In the genomic region with DNA sequence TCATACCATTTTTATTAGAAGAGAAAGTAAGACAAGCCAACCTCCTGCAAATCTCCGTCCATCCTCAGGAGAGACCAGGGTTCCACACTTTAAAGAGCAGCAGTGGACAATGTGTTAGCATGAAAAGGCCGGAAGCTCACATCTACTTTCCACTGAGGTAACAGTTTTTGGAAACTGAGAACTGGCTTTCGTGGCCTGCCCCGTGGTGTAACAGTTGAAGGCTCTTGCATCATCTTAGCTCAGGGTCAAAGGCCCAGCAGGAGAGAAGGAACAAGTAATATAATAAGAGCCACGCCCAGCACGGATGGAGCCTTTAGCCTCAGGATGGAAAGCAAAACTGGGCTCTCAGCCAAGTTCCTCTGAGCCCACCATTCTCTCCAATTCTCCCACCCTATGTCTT, we compare ENCODE assay signal across 10 mouse cellular contexts. TPM values are rescaled to one million over a fixed set of nuclear protein-coding genes. Genes with fewer than 3 reads are reported as not detected.
A peak's percentile ranks its signal among the peaks of the same experiment; 100 is the strongest.
DNase-seq lines count a peak whose midpoint lies in the region; ATAC-seq lines count a peak whose summit lies in the region.
"Had no signal": no experiment of that assay in that cellular context is flagged by ENCODE, and none has a peak within 500 bp of the region (broad histone marks: within the 10 kb centered on the region; RNA-seq: fewer than 3 reads in every experiment).

No protein-coding gene starts in this region.

- no peaks in the 10 kb centered on the region for H3K36me3 ChIP-seq in kidney, embryonic 14.5 days (ENCODE audit: control insufficient read depth, insufficient read depth, low read length)
- H3K36me3 ChIP-seq in heart, embryonic 16.5 days (ENCODE audit: control insufficient read depth, insufficient read depth) = no peaks in the 10 kb centered on the region; the same call in 1 of the 2 replicates
- H3K36me3 ChIP-seq in midbrain, embryonic 13.5 days = no peaks in the 10 kb centered on the region
- H3K36me3 ChIP-seq: embryonic facial prominence, embryonic 12.5 days had no signal

- H3K9ac ChIP-seq in kidney, embryonic 14.5 days (ENCODE audit: low read depth, low read length) = no peak overlapping the region
- 0 out of 2 replicates have a peak overlapping the region, but pooled peaks have one; percentile 27 for H3K9ac ChIP-seq in heart, embryonic 16.5 days (ENCODE audit: low read length)
- H3K9ac ChIP-seq in midbrain, embryonic 13.5 days (replicated peaks) = no peak overlapping the region
- H3K9ac ChIP-seq: embryonic facial prominence, embryonic 12.5 days had no signal

- H3K27ac ChIP-seq in kidney, embryonic 14.5 days (ENCODE audit: low read depth, low read length) = no peak overlapping the region
- peak overlapping the region; percentile 94 for H3K27ac ChIP-seq in heart, embryonic 16.5 days (ENCODE audit: low read length)
- H3K27ac ChIP-seq in midbrain, embryonic 13.5 days = no peak overlapping the region
- H3K27ac ChIP-seq: embryonic facial prominence, embryonic 12.5 days had no signal

- peaks cover 10% of the 10 kb centered on the region for H3K4me1 ChIP-seq in kidney, embryonic 14.5 days (ENCODE audit: control insufficient read depth, insufficient read depth, low read length)
- peaks cover 60% of the 10 kb centered on the region for H3K4me1 ChIP-seq in heart, embryonic 16.5 days (ENCODE audit: control insufficient read depth, insufficient read depth, low read length)
- peaks cover 4% of the 10 kb centered on the region for H3K4me1 ChIP-seq in midbrain, embryonic 13.5 days (replicated peaks)

- no peaks in the 10 kb centered on the region for H3K9me3 ChIP-seq in kidney, embryonic 14.5 days (ENCODE audit: control insufficient read depth, low read length)
- no peaks in the 10 kb centered on the region for H3K9me3 ChIP-seq in heart, embryonic 16.5 days (replicated peaks; ENCODE audit: control insufficient read depth, low read length)
- H3K9me3 ChIP-seq in midbrain, embryonic 13.5 days = no peaks in the 10 kb centered on the region
- H3K9me3 ChIP-seq: embryonic facial prominence, embryonic 12.5 days had no signal

- no peak overlapping the region for H3K4me3 ChIP-seq in kidney, embryonic 14.5 days (ENCODE audit: low read length)
- H3K4me3 ChIP-seq in heart, embryonic 16.5 days (ENCODE audit: low read length) = no peak overlapping the region
- no peak overlapping the region for H3K4me3 ChIP-seq in midbrain, embryonic 13.5 days (replicated peaks)
- H3K4me3 ChIP-seq: embryonic facial prominence, embryonic 12.5 days had no signal

- DNase-seq in kidney, adult 8-10 months = no peak
- peak; percentile 59 for DNase-seq in MN1 (ENCODE audit: low spot score)
- DNase-seq in gastrocnemius, postnatal 10 days = no peak
- DNase-seq in cerebellum, postnatal 14 days = no peak
- DNase-seq: right cerebral cortex, postnatal 14 days had no signal

- ATAC-seq in kidney, embryonic 14.5 days (ENCODE audit: low FRiP score, low TSS enrichment) = peak; percentile 9; the same call in 1 of the 2 replicates
- no peak for ATAC-seq in heart, embryonic 16.5 days (replicated peaks; ENCODE audit: extremely low read depth, insufficient read depth, low FRiP score)
- peak; percentile 65 for ATAC-seq in megakaryocyte progenitor cell, adult 5-6 weeks (replicated peaks; ENCODE audit: poor library complexity)
- ATAC-seq in midbrain, embryonic 13.5 days = no peak

- H3K4me2 ChIP-seq in kidney, embryonic 14.5 days (replicated peaks; ENCODE audit: low read depth, low read length) = no peak overlapping the region
- H3K4me2 ChIP-seq in heart, embryonic 16.5 days (ENCODE audit: low read depth, low read length) = no peak overlapping the region
- H3K4me2 ChIP-seq in midbrain, embryonic 13.5 days (replicated peaks) = no peak overlapping the region
- H3K4me2 ChIP-seq: embryonic facial prominence, embryonic 12.5 days had no signal

- H3K27me3 ChIP-seq in kidney, embryonic 14.5 days (ENCODE audit: control insufficient read depth, insufficient read depth, low read length) = no peaks in the 10 kb centered on the region
- H3K27me3 ChIP-seq in heart, embryonic 16.5 days (ENCODE audit: control insufficient read depth, insufficient read depth, low read length) = no peaks in the 10 kb centered on the region
- H3K27me3 ChIP-seq in midbrain, embryonic 13.5 days = no peaks in the 10 kb centered on the region
- H3K27me3 ChIP-seq: embryonic facial prominence, embryonic 12.5 days had no signal

- WGBS in kidney, embryonic 14.5 days = 70% methylated on average over 6 of the region's 6 CpGs
- 51% methylated on average over 6 of the region's 6 CpGs for WGBS in heart, embryonic 16.5 days
- 73% methylated on average over 6 of the region's 6 CpGs for WGBS in midbrain, embryonic 13.5 days

RNA-seq across cellular contexts. Expression of gene Pfkp, which starts 12.1 kb away (rescaled TPM):
- polyA plus RNA-seq in kidney, embryonic 14.5 days (2014; fragmentation: Nextera tagmentation; extraction: Ambion mirVana) = 9.6 and 16.7 TPM in 2 replicates
- 201 and 224 TPM in 2 replicates for polyA plus RNA-seq in heart, embryonic 16.5 days (2015; fragmentation: Nextera tagmentation; extraction: Ambion mirVana)
- 45.2 and 49.0 TPM in 2 replicates for total RNA-seq in megakaryocyte progenitor cell, adult 5-6 weeks (2015)
- 98.1 and 99.4 TPM in 2 replicates for total RNA-seq in megakaryocyte progenitor cell, adult 5-6 weeks (2017)
- total RNA-seq in gastrocnemius, postnatal 10 days (2021) = 1 to 10 TPM; 8.1 to 9.9 TPM
- polyA plus RNA-seq in midbrain, embryonic 13.5 days (2015; fragmentation: Nextera tagmentation; extraction: Ambion mirVana) = 135 and 141 TPM in 2 replicates

Comparison
In these comparisons a context has a peak if more than half of its experiments do, and no peak if none do; other contexts are left out.
1. ATAC-seq: peak in kidney, embryonic 14.5 days (single experiment) and megakaryocyte progenitor cell, adult 5-6 weeks (single experiment); none in heart, embryonic 16.5 days (single experiment) and midbrain, embryonic 13.5 days (single experiment).